Mouse (Mus musculus): Measurements from ENCODE around the gene Dennd4c.

DNA sequence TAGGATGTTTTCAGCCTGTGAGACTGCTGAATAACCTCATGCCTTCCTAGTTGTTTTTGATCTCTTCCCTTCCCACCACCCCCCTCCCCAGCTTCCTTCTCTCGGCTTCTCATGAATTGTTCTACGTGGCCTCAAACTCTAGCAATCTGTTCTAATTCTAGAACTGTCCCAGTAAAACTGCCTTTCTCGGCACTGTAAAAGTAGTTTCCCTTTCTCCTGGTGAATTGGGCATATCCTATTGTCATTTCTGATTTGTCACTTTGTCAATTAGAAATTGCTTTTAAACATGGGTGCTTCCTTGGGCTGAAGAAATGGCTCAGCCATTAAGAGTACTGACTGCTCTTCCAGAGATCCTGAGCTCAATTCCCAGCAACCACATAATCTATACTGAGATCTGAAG, 103.7 kb downstream of the Dennd4c start:
- TF ChIP-seq CEBPB (IDR thresholded peaks at IDR 0.05; ENCODE audit: low read depth): no peak
- TF ChIP-seq CTCF (IDR thresholded peaks at IDR 0.05; ENCODE audit: control insufficient read depth, insufficient read depth, insufficient read length): no peak
- no peak for TF ChIP-seq MYOG (IDR thresholded peaks at IDR 0.05; ENCODE audit: control insufficient read depth, extremely low read depth, insufficient read length)
